Mouse (Mus musculus): Measurements from ENCODE around the gene Ptprd. TPM values are rescaled to one million over a fixed set of nuclear protein-coding genes. Genes with fewer than 3 reads are reported as not detected.

The Ptprd gene
- 0.34 TPM for polyA plus RNA-seq (2017; shearing (Covaris generic))

GRCm38 (mm10) chr4:78211529-78212494, at the start of gene Ptprd:
Ptprd (minus strand) TSS chr4:78211961.

Data from CD4-positive, CD25-positive, alpha-beta regulatory T cell (primary cell).